Mouse (Mus musculus) hindbrain, embryonic 12.5 days (tissue): ENCODE measurements around the gene Ash1l. TPM values are rescaled to one million over a fixed set of nuclear protein-coding genes. Genes with fewer than 3 reads are reported as not detected.

Source experiments
- polyA plus RNA-seq: library from polyadenylated mRNA; unstranded; fragments of >200 nt; fragmentation: Nextera tagmentation; extraction: Ambion mirVana; gene quantifications from 2 replicates; pipeline ENCODE4 v1.2.1, GENCODE M21; 2016

The Ash1l gene
- polyA plus RNA-seq, 1 experiment from 2014 or later, result 22.5 TPM

Other genes with a start within 250 kb of the Ash1l start
- 43.6 and 47.1 TPM in 2 replicates for gene Rit1, start 233.8 kb upstream of the Ash1l start, polyA plus RNA-seq
- gene Syt11, start 175.5 kb upstream of the Ash1l start, polyA plus RNA-seq, result 153 and 157 TPM in 2 replicates
- 18.8 and 19.4 TPM in 2 replicates for gene Gon4l, start 115.4 kb upstream of the Ash1l start, polyA plus RNA-seq
- gene Msto1, start 36.6 kb upstream of the Ash1l start, polyA plus RNA-seq, result 40.8 and 42.0 TPM in 2 replicates
- gene Dap3, start 559 bp downstream of the Ash1l start, polyA plus RNA-seq, result 144 and 145 TPM in 2 replicates
- 66.9 and 67.1 TPM in 2 replicates for gene Rusc1, start 142.7 kb downstream of the Ash1l start, polyA plus RNA-seq
- gene Gm43738, start 150.5 kb downstream of the Ash1l start, polyA plus RNA-seq, result not detected in 2 replicates
- gene Fdps, start 151.3 kb downstream of the Ash1l start, polyA plus RNA-seq, result 284 TPM in 2 replicates
- gene Pklr, start 185.5 kb downstream of the Ash1l start, polyA plus RNA-seq, result 0.25 and 0.96 TPM in 2 replicates
- 20.7 and 22.3 TPM in 2 replicates for gene Hcn3, start 209.6 kb downstream of the Ash1l start, polyA plus RNA-seq
- gene Clk2, start 214.2 kb downstream of the Ash1l start, polyA plus RNA-seq, result 38.8 and 44.4 TPM in 2 replicates
- 105 and 107 TPM in 2 replicates for gene Scamp3, start 226.9 kb downstream of the Ash1l start, polyA plus RNA-seq
- 33.4 and 34.2 TPM in 2 replicates for gene Fam189b, start 232.5 kb downstream of the Ash1l start, polyA plus RNA-seq